Mouse (Mus musculus): ENCODE measurements around the gene AI854703.

Gene AI854703

GRCm38 (mm10) chr6:48658721-48659120 lies 32.2 kb downstream of the AI854703 start:
- no peak for DNase-seq (ENCODE audit: low spot score)

GRCm38 (mm10) chr6:48664750-48665149 lies 38.2 kb downstream of the AI854703 start:
- no peak for DNase-seq (ENCODE audit: low spot score)

- no peak for DNase-seq (ENCODE audit: low spot score)
Observed at GRCm38 (mm10) chr6:48665471-48665870, 38.9 kb downstream of the AI854703 start.

GRCm38 (mm10) chr6:48666159-48666586 lies 39.6 kb downstream of the AI854703 start:
- no peak for DNase-seq (ENCODE audit: low spot score)

GRCm38 (mm10) chr6:48668022-48668421 lies 41.5 kb downstream of the AI854703 start:
- DNase-seq (ENCODE audit: low spot score) = no peak

GRCm38 (mm10) chr6:48669446-48669969 lies 42.9 kb downstream of the AI854703 start:
- DNase-seq (ENCODE audit: low spot score) = no peak

GRCm38 (mm10) chr6:48674291-48675058 lies 47.9 kb downstream of the AI854703 start:
- DNase-seq (ENCODE audit: low spot score) = no peak

- DNase-seq (ENCODE audit: low spot score) = no peak
Observed at GRCm38 (mm10) chr6:48675400-48675930, 48.9 kb downstream of the AI854703 start.

GRCm38 (mm10) chr6:48675931-48676859 lies 49.6 kb downstream of the AI854703 start, which contains the start of gene Gimap9:
TSS of gene Gimap9 (plus strand) at chr6:48676129.
- DNase-seq (ENCODE audit: low spot score) = no peak

- DNase-seq (ENCODE audit: low spot score) = no peak
Observed at GRCm38 (mm10) chr6:48676860-48677415, 50.4 kb downstream of the AI854703 start.

GRCm38 (mm10) chr6:48677492-48678345 lies 51.2 kb downstream of the AI854703 start:
- DNase-seq (ENCODE audit: low spot score) = no peak

- DNase-seq (ENCODE audit: low spot score) = no peak
Observed at GRCm38 (mm10) chr6:48678391-48678790, 51.8 kb downstream of the AI854703 start.

- no peak for DNase-seq (ENCODE audit: low spot score)
Observed at GRCm38 (mm10) chr6:48679701-48680100, 53.1 kb downstream of the AI854703 start.

GRCm38 (mm10) chr6:48680421-48680820 lies 53.9 kb downstream of the AI854703 start:
- no peak for DNase-seq (ENCODE audit: low spot score)

GRCm38 (mm10) chr6:48681472-48682090 lies 55.0 kb downstream of the AI854703 start:
- no peak for DNase-seq (ENCODE audit: low spot score)

- DNase-seq (ENCODE audit: low spot score) = no peak
Observed at GRCm38 (mm10) chr6:48682271-48682670, 55.7 kb downstream of the AI854703 start.

Measured in MN1 (cell line).